Mouse (Mus musculus) spleen, adult 12 weeks (tissue): ENCODE measurements around the gene Clip3.
A peak's percentile ranks its signal among the peaks of the same experiment; 100 is the strongest.

ENCODE experiments used
- DNase-seq: peaks from one replicate; pipeline ENCODE4 v3.0.0; 2022; ENCODE audit warnings: low spot score

Clip3 gene

GRCm38 (mm10) chr7:30291215-30292131, at the start of gene Clip3:
Gene Clip3 (plus strand): TSS chr7:30291728.
- no peak for DNase-seq

GRCm38 (mm10) chr7:30251956-30252954, 39.3 kb upstream of the Clip3 start:
- no peak for DNase-seq

DNA sequence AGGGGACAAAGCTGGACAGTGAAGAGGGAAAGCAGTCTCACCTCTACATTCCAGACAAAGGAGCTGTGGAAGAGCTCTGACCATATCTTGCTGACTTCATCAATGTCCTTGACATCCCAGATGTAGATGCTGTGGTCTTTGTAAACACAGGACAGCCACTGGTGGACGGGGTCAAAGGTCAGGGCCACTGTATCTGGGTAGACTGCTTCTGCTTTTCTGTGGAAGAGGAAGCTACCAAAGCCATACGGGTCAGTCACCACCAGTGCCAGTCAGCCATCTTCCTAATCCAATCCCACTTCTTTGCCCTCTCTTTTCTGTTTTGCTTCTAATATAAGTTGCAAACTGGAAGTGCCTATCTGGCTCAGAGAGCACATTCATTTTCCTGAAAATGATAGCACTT, 26.5 kb upstream of the Clip3 start:
- DNase-seq: no peak

DNA sequence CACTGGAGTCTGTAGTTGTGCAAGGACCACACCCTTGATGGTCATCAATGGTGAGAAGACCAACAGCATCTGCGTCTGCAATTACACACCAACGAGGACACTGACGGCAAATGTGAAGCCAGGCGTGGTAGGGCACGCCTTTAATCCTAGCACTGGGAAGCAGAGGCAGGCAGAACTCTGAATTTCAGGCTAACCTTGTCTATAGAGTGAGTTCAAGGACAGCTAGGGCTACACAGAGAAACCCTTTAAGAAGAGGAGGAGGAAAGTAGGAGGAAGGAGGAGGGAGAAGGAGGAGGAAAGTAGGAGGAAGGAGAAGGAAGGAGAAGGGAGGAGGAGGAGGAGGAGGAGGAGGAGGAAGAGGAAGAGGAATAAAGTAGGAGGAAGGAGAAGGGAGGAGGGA, 26.0 kb upstream of the Clip3 start:
- no peak for DNase-seq

DNA sequence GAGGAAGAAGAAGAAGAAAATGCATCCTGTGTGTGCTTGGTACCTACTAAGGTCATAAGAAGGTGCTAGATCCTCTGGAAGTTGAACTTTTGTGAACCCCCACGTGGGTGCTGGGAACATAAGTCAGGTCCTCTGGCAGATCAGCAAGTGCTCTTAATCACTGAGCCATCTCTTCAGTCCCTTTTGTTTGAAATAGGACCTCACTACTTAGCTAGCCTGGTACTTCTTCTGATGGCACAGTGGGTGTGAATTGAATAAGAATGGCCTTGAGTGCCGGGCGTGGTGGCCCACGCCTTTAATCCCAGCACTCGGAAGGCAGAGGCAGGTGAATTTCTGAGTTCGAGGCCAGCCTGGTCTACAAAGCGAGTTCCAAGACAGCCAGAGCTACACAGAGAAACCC, 25.6 kb upstream of the Clip3 start:
- no peak for DNase-seq

- no peak for DNase-seq
Observed at GRCm38 (mm10) chr7:30266780-30267179, 24.7 kb upstream of the Clip3 start.

DNA sequence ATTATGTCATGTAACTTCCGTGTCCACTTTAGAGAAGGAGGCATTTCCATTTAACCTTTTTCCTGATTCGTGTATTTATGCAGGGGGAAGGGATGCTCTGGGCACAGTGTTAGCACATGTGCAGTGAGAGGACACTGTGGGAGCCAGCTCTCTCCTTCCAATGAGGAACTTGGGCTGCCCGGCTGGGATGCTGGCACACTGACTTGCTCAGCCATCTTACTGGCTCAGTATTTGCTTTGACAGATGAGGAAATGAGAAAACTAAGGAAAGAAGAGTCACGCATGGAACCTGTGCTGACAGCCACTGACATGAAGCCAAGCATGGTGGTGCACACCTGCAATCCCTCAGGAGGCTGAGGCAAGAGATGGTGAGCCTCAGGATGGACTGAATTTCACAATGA, 21.9 kb upstream of the Clip3 start:
- no peak for DNase-seq

DNA sequence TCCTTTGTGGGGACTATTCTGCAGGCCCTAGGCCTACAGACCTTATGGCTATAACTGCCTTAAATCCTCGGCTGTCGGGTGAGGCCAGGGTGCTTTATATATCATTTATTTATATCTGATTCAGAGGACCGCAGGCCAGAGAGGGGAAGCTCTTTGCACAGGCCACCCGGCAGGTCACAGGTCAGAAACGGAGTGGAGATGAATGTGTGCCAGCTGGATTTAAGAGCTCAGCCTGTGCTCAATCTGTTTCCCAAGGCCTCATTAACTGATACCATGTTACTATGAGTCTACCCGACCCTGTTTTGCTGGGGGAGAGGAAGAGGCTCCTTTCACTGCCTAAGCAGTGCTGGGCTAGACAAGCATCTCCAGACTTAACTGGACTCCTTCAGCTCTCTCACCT, 17.1 kb upstream of the Clip3 start:
- no peak for DNase-seq

GRCm38 (mm10) chr7:30278911-30279310, 12.6 kb upstream of the Clip3 start:
- no peak for DNase-seq

GRCm38 (mm10) chr7:30279536-30279935, 12.0 kb upstream of the Clip3 start:
- no peak for DNase-seq

- DNase-seq: peak; percentile 88
Observed at GRCm38 (mm10) chr7:30279951-30280669, 11.4 kb upstream of the Clip3 start, which contains the start of the genes Thap8 and Wdr62. Gene Thap8 (plus strand): TSS chr7:30280094. Gene Wdr62 (minus strand): TSS chr7:30280419.

DNA sequence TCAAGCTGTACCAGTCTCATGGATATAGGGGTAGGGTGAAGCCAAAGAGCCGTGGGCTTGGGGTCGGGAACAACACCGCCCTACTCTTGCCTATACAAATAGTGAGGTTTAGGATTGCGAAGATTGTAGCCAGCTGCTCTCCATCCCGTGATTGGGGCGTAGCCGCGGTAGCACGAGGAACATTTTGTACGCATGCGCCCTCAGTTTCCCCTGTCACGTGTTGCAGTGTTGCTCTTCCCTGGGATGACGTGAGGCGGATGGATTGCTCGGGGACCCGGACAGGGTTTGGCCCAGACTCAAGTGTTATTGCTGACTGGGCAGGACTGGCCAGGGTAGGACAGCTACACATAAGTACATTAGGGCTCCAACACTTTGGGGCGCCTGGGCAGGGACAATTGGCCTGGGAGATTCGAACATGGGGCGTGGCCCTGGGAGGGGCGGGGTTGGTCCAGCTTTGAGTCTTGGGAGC, 10.8 kb upstream of the Clip3 start:
- peak; percentile 71 for DNase-seq

GRCm38 (mm10) chr7:30281522-30281921, 10.0 kb upstream of the Clip3 start:
- DNase-seq: no peak

DNA sequence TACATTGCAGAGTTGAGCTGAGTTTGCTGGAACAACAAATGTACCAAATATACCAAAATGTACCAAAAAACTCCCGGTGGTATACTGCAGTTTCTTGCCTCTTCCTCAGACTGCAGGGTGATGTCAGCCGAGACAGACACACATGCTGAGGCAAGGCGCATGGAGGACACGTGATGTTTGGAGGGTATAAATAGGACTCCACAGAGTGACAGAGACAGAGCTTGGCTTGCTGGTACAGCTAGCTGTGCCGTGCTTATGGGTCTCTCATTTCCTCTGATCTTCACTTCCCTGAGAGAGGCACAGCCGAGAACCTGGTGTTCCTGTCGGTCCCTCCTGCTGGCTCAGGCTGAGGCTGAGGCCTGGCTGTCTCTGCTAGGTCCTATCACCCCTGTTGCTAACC, 8.8 kb upstream of the Clip3 start:
- DNase-seq: no peak

- no peak for DNase-seq
Observed at GRCm38 (mm10) chr7:30286701-30287410, 4.7 kb upstream of the Clip3 start.

DNA sequence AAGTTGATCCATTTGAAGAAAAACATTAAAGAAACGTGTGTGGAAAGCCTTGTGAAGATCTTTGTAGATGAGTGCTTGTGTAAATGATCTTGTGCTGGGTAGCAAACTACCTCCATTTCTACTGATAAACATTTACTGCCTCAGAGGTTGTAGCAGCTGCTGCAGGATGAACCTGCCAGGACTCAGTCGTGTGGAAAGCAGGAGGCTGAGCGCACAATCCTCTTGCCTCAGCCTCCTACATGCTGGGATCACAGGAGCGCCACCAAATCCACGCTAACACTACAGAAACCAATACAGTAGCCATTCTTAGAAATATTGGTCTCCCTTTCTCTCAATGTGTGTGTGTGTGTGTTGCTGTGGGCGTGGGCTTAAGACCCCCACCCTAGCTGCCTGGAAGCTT, 3.5 kb upstream of the Clip3 start:
- DNase-seq: no peak

GRCm38 (mm10) chr7:30289071-30289713, 2.3 kb upstream of the Clip3 start:
- DNase-seq: no peak

GRCm38 (mm10) chr7:30289714-30290399, 1.7 kb upstream of the Clip3 start:
- DNase-seq: no peak

DNA sequence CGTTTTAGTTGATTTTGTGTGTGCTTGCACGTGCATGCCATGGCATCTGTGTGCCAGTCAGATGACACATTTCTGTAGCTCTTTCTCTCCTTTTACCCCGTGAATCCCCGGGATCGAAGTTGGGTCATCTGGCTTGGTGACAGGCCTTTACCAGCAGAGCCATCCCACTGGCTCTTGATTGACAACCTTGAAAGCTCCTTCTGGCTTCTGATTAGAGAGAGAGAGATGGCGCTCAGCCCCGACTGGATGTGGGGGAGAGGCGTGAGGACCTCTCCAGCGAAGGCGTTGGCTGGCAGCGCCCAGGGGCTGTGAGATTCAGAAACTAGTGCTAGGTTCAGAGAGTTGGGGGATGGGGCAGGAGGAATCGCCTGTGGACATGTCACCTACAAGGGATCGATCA, 2.3 kb downstream of the Clip3 start:
- no peak for DNase-seq

- no peak for DNase-seq
Observed at GRCm38 (mm10) chr7:30294296-30294695, 2.8 kb downstream of the Clip3 start.
